Mouse (Mus musculus): ENCODE measurements around the gene Uaca.

DNA sequence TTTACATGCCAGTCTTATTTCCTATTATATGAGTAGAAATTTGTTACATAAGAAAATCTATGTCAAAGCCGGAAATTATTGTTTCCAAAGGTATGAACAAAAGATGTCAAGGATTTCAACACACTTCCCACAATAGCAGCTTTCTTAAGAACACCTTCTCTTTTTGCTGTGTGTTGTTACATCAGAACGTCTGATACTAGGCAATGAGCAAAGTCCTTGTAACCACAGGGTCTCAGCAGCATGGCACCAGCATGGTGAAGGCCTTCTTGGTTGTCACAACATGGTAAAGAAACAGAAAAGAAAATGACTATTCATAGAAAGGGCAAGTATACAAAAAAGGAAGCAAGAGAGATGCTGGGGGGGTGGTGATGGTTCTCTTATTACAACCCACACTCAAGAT is 20.6 kb upstream of the Uaca start:
- no peak for TF ChIP-seq POLR2A (IDR thresholded peaks at IDR 0.05; ENCODE audit: borderline replicate concordance, extremely low read depth, low read depth, low read length)
- no peak for TF ChIP-seq CTCF (IDR thresholded peaks at IDR 0.05; ENCODE audit: insufficient read depth, low read length)

Data from lung, adult 2 months (tissue).